Mouse (Mus musculus) spleen, adult 12 weeks (tissue): ENCODE results near the gene Gm21953.
"Not testable (repeated sequence)": the region's sequence is repeated elsewhere in the genome, so short reads cannot be mapped to it uniquely, and the experiment has no call there.

Experiments used
- DNase-seq: peaks from one replicate; pipeline ENCODE4 v3.0.0; 2022; ENCODE audit warnings: low spot score

Gm21953 gene

DNA sequence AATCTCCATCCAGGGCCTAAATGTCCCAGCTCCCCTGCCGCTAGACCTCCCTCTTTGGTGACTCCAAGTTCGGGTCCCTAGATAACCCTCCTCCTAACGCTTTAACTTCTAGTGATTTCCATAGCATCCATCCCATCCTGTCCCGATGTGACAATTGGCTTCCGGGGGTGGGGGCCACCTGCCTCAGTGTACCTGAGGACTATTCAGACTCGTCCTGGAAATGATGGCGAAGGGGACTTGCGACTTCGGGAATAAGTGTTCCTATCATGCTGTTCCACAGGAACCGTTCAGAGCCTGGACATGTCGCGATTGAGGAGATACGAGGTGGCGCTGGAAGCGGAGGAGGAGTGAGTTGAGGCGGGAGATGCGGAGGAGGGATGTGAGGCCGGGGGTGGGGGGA is at the start of gene Gm21953:
TSS of gene Gm21953 (plus strand) at position 301 of the 400 bp plus-strand sequence.
- DNase-seq: not testable (repeated sequence)

- not testable (repeated sequence) for DNase-seq
Observed at GRCm38 (mm10) chr4:42255467-42255866, 38.6 kb upstream of the Gm21953 start, which contains the start of gene Ccl21b. Ccl21b (plus strand) TSS chr4:42255767.

GRCm38 (mm10) chr4:42318034-42318433 is 24.0 kb downstream of the Gm21953 start, which contains the start of gene Fam205a3:
Fam205a3 (plus strand) TSS chr4:42318334.
- not testable (repeated sequence) for DNase-seq
